In the genomic region with DNA sequence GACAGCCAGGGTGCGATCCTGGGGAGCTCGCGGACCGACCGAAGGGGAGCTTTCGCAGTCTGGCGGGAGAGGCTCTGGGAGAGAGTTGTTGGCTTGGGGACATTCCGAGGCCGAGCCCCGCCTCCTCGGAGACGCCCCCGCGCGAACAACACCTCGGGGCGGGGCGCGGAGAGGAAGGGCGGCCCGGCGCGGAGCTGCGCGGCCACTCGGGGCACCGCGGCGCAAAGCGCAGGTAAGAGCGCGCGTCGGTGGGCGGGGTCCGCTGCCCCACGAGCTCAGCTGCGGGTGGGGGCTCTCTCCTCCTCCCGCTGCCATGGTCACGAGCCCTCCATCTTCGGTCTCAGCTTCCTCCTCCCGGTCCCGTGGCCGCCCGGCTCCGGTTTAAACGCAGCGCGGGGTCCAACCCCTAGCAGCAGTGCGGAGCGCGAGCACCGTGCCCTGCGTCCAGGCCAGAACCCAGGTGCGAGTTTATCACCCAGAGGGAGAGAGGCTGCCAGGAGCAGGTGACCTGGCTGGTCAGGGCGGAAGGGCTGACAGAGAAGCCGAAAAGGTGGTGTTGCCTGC, we compare ENCODE assay signal across 8 mouse cellular contexts. TPM values are rescaled to one million over a fixed set of nuclear protein-coding genes. Genes with fewer than 3 reads are reported as not detected.
DNase-seq lines count a peak whose midpoint lies in the region; ATAC-seq lines count a peak whose summit lies in the region.

A gene (minus strand): TSS at position 116 of the 564 bp plus-strand sequence.

- DNase-seq in urinary bladder, adult 18-20 months (ENCODE audit: low spot score in 2 of 2), result peak; percentile 74 to 78
- DNase-seq in urinary bladder, postnatal 10 days (ENCODE audit: low spot score), result no peak
- peak; percentile 75 for DNase-seq in heart, postnatal 25 days (ENCODE audit: low spot score)
- peak; percentile 90 to 94 for DNase-seq in kidney, postnatal 36 days
- DNase-seq in lung, postnatal 10 days, result peak; percentile 89
- DNase-seq in ovary, postnatal 14 days (ENCODE audit: low spot score), result peak; percentile 64
- peak; percentile 70 to 78 for DNase-seq in urinary bladder, postnatal 4 days (ENCODE audit: low spot score in 2 of 2)

- peak within 1 kb of the TSS; percentile 27; the same call in 1 of the 2 replicates for H3K9ac ChIP-seq in forebrain, embryonic 12.5 days

- H3K27me3 ChIP-seq in forebrain, embryonic 12.5 days, result peaks cover 56% of the 10 kb centered on the region

- WGBS in forebrain, embryonic 12.5 days, result 1% methylated on average over 43 of the region's 57 CpGs

- no peaks in the 10 kb centered on the region for H3K36me3 ChIP-seq in forebrain, embryonic 12.5 days (replicated peaks)

- peak within 1 kb of the TSS; percentile 75 for H3K4me2 ChIP-seq in forebrain, embryonic 12.5 days

- H3K4me1 ChIP-seq in forebrain, embryonic 12.5 days, result peaks cover 14% of the 10 kb centered on the region

- no peak within 1 kb of the TSS for H3K27ac ChIP-seq in forebrain, embryonic 12.5 days

- no peaks in the 10 kb centered on the region for H3K9me3 ChIP-seq in forebrain, embryonic 12.5 days

- H3K4me3 ChIP-seq in forebrain, embryonic 12.5 days (replicated peaks), result peak within 1 kb of the TSS; percentile 50

- intact Hi-C loops in heart, postnatal 25 days (cut with DNase I), result loop anchor here (2.0 to 10.0 kb wide), 5 partner anchors 41 to 235 kb away; a partner anchor contains a TSS

- no peak for ATAC-seq in forebrain, embryonic 12.5 days (ENCODE audit: low FRiP score)

RNA-seq across cellular contexts. Expression of the gene that starts here (rescaled TPM):
- 0.42 and 0.43 TPM in 2 replicates for polyA plus RNA-seq in forebrain, embryonic 12.5 days (2016; fragmentation: Nextera tagmentation; extraction: Ambion mirVana)
- 1 to 10 TPM; 1.2 to 1.3 TPM for total RNA-seq in heart, postnatal 25 days (2021)
